12 mouse cellular contexts compared by ENCODE assay signal in the genomic region with DNA sequence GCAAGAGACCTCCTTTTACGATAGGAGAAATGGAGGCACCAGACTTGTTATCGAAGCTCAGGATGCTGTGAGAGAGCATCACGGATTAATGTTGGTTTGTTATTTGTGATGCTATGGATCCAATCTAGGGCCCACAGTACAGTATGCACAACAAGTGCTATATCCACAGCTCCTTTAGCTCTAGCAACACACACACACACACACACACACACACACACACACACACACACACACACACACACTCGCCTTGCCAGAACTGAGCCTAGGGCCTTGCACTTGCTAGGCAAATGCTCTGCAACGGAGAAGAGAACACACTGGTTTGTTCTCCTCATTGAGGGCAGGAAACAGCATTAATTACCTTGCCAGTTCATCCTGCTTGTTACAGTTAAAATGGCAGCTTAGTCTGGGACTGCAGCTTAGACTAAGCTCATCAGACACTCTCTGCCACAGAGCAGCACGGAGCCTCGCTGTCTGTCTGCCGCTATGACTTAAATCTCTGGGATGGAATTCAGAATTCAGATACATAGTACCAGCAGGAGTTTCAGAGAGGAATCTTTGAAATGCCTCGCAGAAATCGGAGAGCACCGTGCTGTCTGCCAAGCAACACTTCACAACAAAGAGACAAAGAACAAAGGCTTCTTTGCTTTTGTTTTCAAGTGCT.
DNase-seq lines count a peak whose midpoint lies in the region; ATAC-seq lines count a peak whose summit lies in the region.
"Had no signal": no experiment of that assay in that cellular context is flagged by ENCODE, and none has a peak within 500 bp of the region (broad histone marks: within the 10 kb centered on the region; RNA-seq: fewer than 3 reads in every experiment).

No protein-coding gene starts in this region.

- H3K9ac ChIP-seq in neural tube, embryonic 11.5 days (ENCODE audit: low read length): peak overlapping the region; percentile 9; the same call in 1 of the 2 replicates
- H3K9ac ChIP-seq in midbrain, embryonic 14.5 days (replicated peaks; ENCODE audit: low read length): 0 out of 2 replicates have a peak overlapping the region, but pooled peaks have one; percentile 14

- no peak for ATAC-seq in neural tube, embryonic 11.5 days (ENCODE audit: insufficient read depth, low FRiP score, low TSS enrichment)
- peak; percentile 31; the same call in 1 of the 2 replicates for ATAC-seq in midbrain, embryonic 14.5 days (ENCODE audit: low FRiP score, low TSS enrichment)
- ATAC-seq in activated CD4-positive, CD25-positive, alpha-beta regulatory T cell, adult 4 months: no peak
- ATAC-seq in erythroid progenitor cell, adult 5-6 weeks (replicated peaks; ENCODE audit: low FRiP score, poor library complexity, severe bottlenecking): no peak
- ATAC-seq: Patski had no signal

- peak; percentile 13 for DNase-seq in neural tube, embryonic 11.5 days (ENCODE audit: low spot score)
- DNase-seq in neural tube, embryonic 10.5 days (ENCODE audit: extremely low spot score, low spot score): no peak
- DNase-seq in hindbrain, embryonic 10.5 days (ENCODE audit: low spot score): no peak
- peak; percentile 69 for DNase-seq in midbrain, embryonic 14.5 days
- no peak for DNase-seq in natural killer cell, adult 2 months (ENCODE audit: low spot score in 2 of 2)
- no peak for DNase-seq in cerebellum, adult 8-10 months
- DNase-seq: cerebellum, postnatal 25 days; heart, adult 18-20 months had no signal

- no peak overlapping the region for H3K27ac ChIP-seq in neural tube, embryonic 11.5 days (ENCODE audit: low read depth, low read length)
- peak overlapping the region; percentile 69 for H3K27ac ChIP-seq in hindbrain, embryonic 10.5 days
- peak overlapping the region; percentile 57 for H3K27ac ChIP-seq in midbrain, embryonic 14.5 days (replicated peaks; ENCODE audit: low read depth, low read length)

- 47% methylated on average over 11 of the region's 11 CpGs for WGBS in neural tube, embryonic 11.5 days
- WGBS in hindbrain, embryonic 10.5 days: 45% methylated on average over 11 of the region's 11 CpGs
- 34% methylated on average over 11 of the region's 11 CpGs for WGBS in midbrain, embryonic 14.5 days

- H3K9me3 ChIP-seq in neural tube, embryonic 11.5 days (ENCODE audit: control insufficient read depth, low read length): no peaks in the 10 kb centered on the region
- H3K9me3 ChIP-seq in hindbrain, embryonic 10.5 days: peaks cover 6% of the 10 kb centered on the region; the same call in 1 of the 2 replicates
- H3K9me3 ChIP-seq in midbrain, embryonic 14.5 days (ENCODE audit: control insufficient read depth, low read length): no peaks in the 10 kb centered on the region; the same call in 1 of the 2 replicates

- no peaks in the 10 kb centered on the region; the same call in 1 of the 2 replicates for H3K4me1 ChIP-seq in neural tube, embryonic 11.5 days (ENCODE audit: control insufficient read depth, insufficient read depth, low read length)
- H3K4me1 ChIP-seq in hindbrain, embryonic 10.5 days (replicated peaks): peaks cover 16% of the 10 kb centered on the region
- H3K4me1 ChIP-seq in midbrain, embryonic 14.5 days (ENCODE audit: control insufficient read depth, insufficient read depth, low read length): peaks cover 11% of the 10 kb centered on the region; the same call in 1 of the 2 replicates

- H3K4me3 ChIP-seq in neural tube, embryonic 11.5 days (ENCODE audit: low read depth, low read length): no peak overlapping the region
- no peak overlapping the region for H3K4me3 ChIP-seq in hindbrain, embryonic 10.5 days
- no peak overlapping the region for H3K4me3 ChIP-seq in midbrain, embryonic 14.5 days (replicated peaks; ENCODE audit: low read depth, low read length)
- H3K4me3 ChIP-seq: erythroblast, embryonic 14.5 days had no signal

- H3K36me3 ChIP-seq in neural tube, embryonic 11.5 days (ENCODE audit: control insufficient read depth, insufficient read depth, low read length): no peaks in the 10 kb centered on the region
- no peaks in the 10 kb centered on the region for H3K36me3 ChIP-seq in hindbrain, embryonic 10.5 days
- H3K36me3 ChIP-seq in midbrain, embryonic 14.5 days (ENCODE audit: control insufficient read depth, insufficient read depth, low read length): no peaks in the 10 kb centered on the region

- H3K4me2 ChIP-seq in neural tube, embryonic 11.5 days (ENCODE audit: low read depth): no peak overlapping the region
- H3K4me2 ChIP-seq in midbrain, embryonic 14.5 days (ENCODE audit: low read length): peak overlapping the region; percentile 12; the same call in 1 of the 2 replicates

- H3K27me3 ChIP-seq in neural tube, embryonic 11.5 days (ENCODE audit: control insufficient read depth, insufficient read depth, low read length): no peaks in the 10 kb centered on the region
- peaks cover 9% of the 10 kb centered on the region; the same call in 1 of the 2 replicates for H3K27me3 ChIP-seq in hindbrain, embryonic 10.5 days (ENCODE audit: insufficient read depth, poor library complexity, severe bottlenecking)
- H3K27me3 ChIP-seq in midbrain, embryonic 14.5 days (ENCODE audit: control insufficient read depth, insufficient read depth, low read length): no peaks in the 10 kb centered on the region
- H3K27me3 ChIP-seq: Patski had no signal

Comparison
In these comparisons a context has a peak if more than half of its experiments do, and no peak if none do; other contexts are left out.
1. DNase-seq: peak in neural tube, embryonic 11.5 days (single experiment) and midbrain, embryonic 14.5 days (single experiment); none in neural tube, embryonic 10.5 days (single experiment), hindbrain, embryonic 10.5 days (single experiment), natural killer cell, adult 2 months (0 of 2) and cerebellum, adult 8-10 months (single experiment).